Comparison of ENCODE assay signal across 20 mouse cellular contexts in genomic region chr10:126483479-126483878, GRCm38 (mm10).
DNase-seq lines count a peak whose midpoint lies in the region; ATAC-seq and TF ChIP-seq lines count a peak whose summit lies in the region.
"Had no signal": no experiment of that assay in that cellular context is flagged by ENCODE, and none has a peak within 500 bp of the region (broad histone marks: within the 10 kb centered on the region; RNA-seq: fewer than 3 reads in every experiment).

No protein-coding gene starts in this region.

- H3K27ac ChIP-seq in left cerebral cortex, adult 2 months, result peak overlapping the region; percentile 75; the same call in 1 of the 2 replicates
- H3K27ac ChIP-seq in cortical plate, adult 2 months (ENCODE audit: insufficient read depth, low read length), result peak overlapping the region; percentile 65; the same call in 1 of the 2 replicates

- peaks cover 2% of the 10 kb centered on the region; the same call in 1 of the 2 replicates for H3K4me1 ChIP-seq in cortical plate, adult 2 months (ENCODE audit: control insufficient read depth, insufficient read depth, low read length)

- no peak for DNase-seq in frontal cortex, postnatal 14 days (ENCODE audit: low spot score in 2 of 2)
- DNase-seq in left cerebral cortex, adult 2 months (ENCODE audit: extremely low spot score in 1 of 2, low spot score in 2 of 2), result no peak
- DNase-seq in left cerebral cortex, postnatal 10 days (ENCODE audit: extremely low spot score in 1 of 2, low spot score in 2 of 2), result no peak
- peak; percentile 14 for DNase-seq in brain, adult 2 months (ENCODE audit: low read depth, low spot score)
- DNase-seq in thymus, adult 18-20 months, result no peak
- DNase-seq in left cerebral cortex, adult 18-20 months (ENCODE audit: low spot score in 2 of 2), result no peak
- DNase-seq: adrenal gland, adult 2 months; adrenal gland, adult 8-10 months; adrenal gland, postnatal 10 days; adrenal gland, postnatal 14 days; adrenal gland, postnatal 25 days; adrenal gland, postnatal 36 days; B cell, adult 2 months; cerebellum, adult 11 months; cerebellum, adult 11-12 months; cerebellum, adult 18-20 months had no signal

- TF ChIP-seq POLR2A in cortical plate, adult 2 months (IDR thresholded peaks at IDR 0.05; ENCODE audit: extremely low read depth, insufficient read depth, low read length), result no peak

- no peak for TF ChIP-seq CTCF in left cerebral cortex, adult 2 months (IDR thresholded peaks at IDR 0.05)
- no peak for TF ChIP-seq CTCF in cortical plate, adult 2 months (IDR thresholded peaks at IDR 0.05; ENCODE audit: extremely low read depth, insufficient read depth, low read length)

- intact Hi-C loops in left cerebral cortex, adult 2 months (cut with DNase I), result no loop called here
- intact Hi-C loops in left cerebral cortex, postnatal 10 days (cut with DNase I), result no loop called here

- H3K4me3 ChIP-seq in left cerebral cortex, adult 2 months, result no peak overlapping the region
- H3K4me3 ChIP-seq in cortical plate, adult 2 months (ENCODE audit: insufficient read depth, low read length), result no peak overlapping the region

- ATAC-seq in frontal cortex, adult (ENCODE audit: low TSS enrichment), result peak; percentile 84
- ATAC-seq: activated CD4-positive, CD25-positive, alpha-beta regulatory T cell, adult 4 months; CD4-positive, CD25-positive, alpha-beta regulatory T cell, adult 4 months had no signal
